Mouse (Mus musculus): ENCODE results near the gene Tomm22. TPM values are rescaled to one million over a fixed set of nuclear protein-coding genes. Genes with fewer than 3 reads are reported as not detected.
A peak's percentile ranks its signal among the peaks of the same experiment; 100 is the strongest.
"Not testable (repeated sequence)": the region's sequence is repeated elsewhere in the genome, so short reads cannot be mapped to it uniquely, and the experiment has no call there.

The Tomm22 gene
- polyA plus RNA-seq, 1 experiment, result 120 TPM

GRCm38 (mm10) chr15:79658531-79659375 lies 11.9 kb upstream of the Tomm22 start, which contains the start of the genes Fam227a and Cby1:
Fam227a (minus strand) TSS chr15:79658956.
Cby1 (plus strand) TSS chr15:79659199.
- Histone ChIP-seq H3K9me3 (peaks cover 7% of the 10 kb centered on the region; the same call in 1 of the 2 replicates), H3K4me3 (replicated peaks) (peak within 1 kb of the TSS; percentile 97), H3K4me1 (peaks cover 48% of the 10 kb centered on the region), H3K36me3 (replicated peaks; ENCODE audit: low read length) (peaks cover 38% of the 10 kb centered on the region), H3K27me3 (replicated peaks) (no peaks in the 10 kb centered on the region)
- TF ChIP-seq GATA1 (IDR thresholded peaks at IDR 0.05; ENCODE audit: borderline replicate concordance, low read length), result no peak
- no peak for TF ChIP-seq FLI1 (IDR thresholded peaks at IDR 0.05; ENCODE audit: low read length)

GRCm38 (mm10) chr15:79661852-79662251 lies 8.8 kb upstream of the Tomm22 start:
- peaks cover 46% of the 10 kb centered on the region for H3K4me1 ChIP-seq
- H3K27me3 ChIP-seq (replicated peaks), result no peaks in the 10 kb centered on the region
- H3K36me3 ChIP-seq (replicated peaks; ENCODE audit: low read length), result peaks cover 53% of the 10 kb centered on the region
- H3K9me3 ChIP-seq, result peaks cover 7% of the 10 kb centered on the region; the same call in 1 of the 2 replicates
- TF ChIP-seq FLI1 (IDR thresholded peaks at IDR 0.05; ENCODE audit: low read length), result no peak
- TF ChIP-seq GATA1 (IDR thresholded peaks at IDR 0.05; ENCODE audit: borderline replicate concordance, low read length), result no peak
- H3K4me3 ChIP-seq (replicated peaks), result no peak overlapping the region

DNA sequence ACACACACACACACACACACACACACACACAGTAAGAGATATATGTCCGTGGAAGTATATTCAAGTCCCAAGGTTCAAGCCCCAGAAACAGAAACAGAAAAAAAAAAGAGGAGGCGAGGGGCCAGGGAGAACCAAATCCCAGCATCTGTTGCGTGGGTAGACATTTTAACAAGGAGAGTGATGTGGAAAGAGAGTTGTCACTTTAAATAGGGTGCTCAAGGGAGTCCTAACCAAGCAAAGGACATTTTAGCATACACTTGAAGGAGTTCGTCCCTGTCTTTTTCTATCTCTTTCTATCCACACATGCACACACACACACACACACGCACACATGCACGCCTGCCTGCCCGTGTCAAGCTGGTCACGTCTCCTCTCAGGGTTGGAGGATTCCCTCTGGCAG lies 6.0 kb upstream of the Tomm22 start:
- H3K36me3 ChIP-seq (replicated peaks; ENCODE audit: low read length), result peaks cover 71% of the 10 kb centered on the region
- H3K4me3 ChIP-seq (replicated peaks), result no peak overlapping the region
- TF ChIP-seq FLI1 (IDR thresholded peaks at IDR 0.05; ENCODE audit: low read length) (no peak), GATA1 (IDR thresholded peaks at IDR 0.05; ENCODE audit: borderline replicate concordance, low read length) (no peak)
- peaks cover 51% of the 10 kb centered on the region for H3K4me1 ChIP-seq
- peaks cover 7% of the 10 kb centered on the region; the same call in 1 of the 2 replicates for H3K9me3 ChIP-seq
- H3K27me3 ChIP-seq (replicated peaks), result no peaks in the 10 kb centered on the region

DNA sequence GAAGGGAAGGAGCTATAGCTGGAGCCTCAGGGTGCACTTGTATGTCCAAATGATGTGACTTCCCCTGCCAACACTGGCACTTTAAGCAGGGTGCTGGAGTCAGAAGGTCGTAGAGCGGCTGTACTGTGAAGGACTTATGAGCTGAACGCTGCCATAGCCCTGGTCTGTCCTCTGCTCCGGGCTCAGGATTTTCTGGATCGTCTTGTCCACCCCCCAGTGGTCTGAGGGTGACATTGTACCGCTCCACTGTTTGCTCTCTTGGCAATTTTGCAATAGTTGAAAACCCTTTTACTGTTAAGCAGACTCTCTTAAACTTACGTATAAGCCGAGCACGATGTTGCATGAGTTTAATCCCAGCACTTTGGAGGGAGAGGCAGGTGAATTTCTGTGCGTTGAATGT lies 1.5 kb upstream of the Tomm22 start:
- peaks cover 54% of the 10 kb centered on the region for H3K4me1 ChIP-seq
- no peak for TF ChIP-seq GATA1 (IDR thresholded peaks at IDR 0.05; ENCODE audit: borderline replicate concordance, low read length)
- TF ChIP-seq FLI1 (IDR thresholded peaks at IDR 0.05; ENCODE audit: low read length), result no peak
- H3K9me3 ChIP-seq, result no peaks in the 10 kb centered on the region
- no peak overlapping the region for H3K4me3 ChIP-seq (replicated peaks)
- peaks cover 57% of the 10 kb centered on the region for H3K36me3 ChIP-seq (replicated peaks; ENCODE audit: low read length)
- no peaks in the 10 kb centered on the region for H3K27me3 ChIP-seq (replicated peaks)

- Histone ChIP-seq H3K36me3 (replicated peaks; ENCODE audit: low read length) (peaks cover 61% of the 10 kb centered on the region), H3K4me1 (peaks cover 37% of the 10 kb centered on the region), H3K4me3 (replicated peaks) (peak overlapping the region; percentile 94), H3K9me3 (no peaks in the 10 kb centered on the region), H3K27me3 (replicated peaks) (no peaks in the 10 kb centered on the region)
- no peak for TF ChIP-seq FLI1 (IDR thresholded peaks at IDR 0.05; ENCODE audit: low read length)
- TF ChIP-seq GATA1 (IDR thresholded peaks at IDR 0.05; ENCODE audit: borderline replicate concordance, low read length), result no peak
Observed at GRCm38 (mm10) chr15:79670972-79671299, 275 bp downstream of the Tomm22 start.

GRCm38 (mm10) chr15:79671828-79672348 lies 1.2 kb downstream of the Tomm22 start:
- Histone ChIP-seq H3K4me1 (peaks cover 27% of the 10 kb centered on the region), H3K4me3 (replicated peaks) (peak overlapping the region; percentile 93), H3K36me3 (replicated peaks; ENCODE audit: low read length) (peaks cover 61% of the 10 kb centered on the region)
- not testable (repeated sequence) for H3K27me3 ChIP-seq (replicated peaks); H3K9me3 ChIP-seq

DNA sequence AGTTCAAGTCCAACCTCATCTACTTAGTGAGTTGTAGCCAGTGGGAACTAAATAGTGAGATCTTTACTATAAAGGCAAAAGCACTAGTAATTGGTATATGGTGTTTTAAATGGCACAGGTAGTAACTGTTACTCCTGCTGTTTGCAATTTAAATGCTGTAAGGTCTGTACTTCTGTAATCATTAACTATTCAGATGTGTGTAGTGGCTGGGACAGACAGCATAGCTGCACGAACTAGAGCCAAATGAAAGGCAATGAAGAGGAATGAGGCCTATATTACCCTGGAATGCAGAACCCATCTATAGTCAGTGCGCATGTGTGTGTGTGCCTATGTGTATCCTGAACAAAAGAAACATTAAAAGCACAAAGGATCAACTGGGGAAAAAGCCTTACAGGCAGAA lies 7.3 kb downstream of the Tomm22 start:
- H3K4me3 ChIP-seq (replicated peaks), result no peak overlapping the region
- no peaks in the 10 kb centered on the region for H3K9me3 ChIP-seq
- H3K27me3 ChIP-seq (replicated peaks), result no peaks in the 10 kb centered on the region
- TF ChIP-seq GATA1 (IDR thresholded peaks at IDR 0.05; ENCODE audit: borderline replicate concordance, low read length) (no peak), FLI1 (IDR thresholded peaks at IDR 0.05; ENCODE audit: low read length) (no peak)
- peaks cover 72% of the 10 kb centered on the region for H3K36me3 ChIP-seq (replicated peaks; ENCODE audit: low read length)
- H3K4me1 ChIP-seq, result peaks cover 30% of the 10 kb centered on the region

- Histone ChIP-seq H3K9me3 (no peaks in the 10 kb centered on the region), H3K4me3 (replicated peaks) (no peak overlapping the region), H3K27me3 (replicated peaks) (no peaks in the 10 kb centered on the region), H3K4me1 (peaks cover 68% of the 10 kb centered on the region), H3K36me3 (replicated peaks; ENCODE audit: low read length) (peaks cover 38% of the 10 kb centered on the region)
- TF ChIP-seq FLI1 (IDR thresholded peaks at IDR 0.05; ENCODE audit: low read length), result no peak
- TF ChIP-seq GATA1 (IDR thresholded peaks at IDR 0.05; ENCODE audit: borderline replicate concordance, low read length), result no peak
Observed at GRCm38 (mm10) chr15:79681973-79682372, 11.3 kb downstream of the Tomm22 start.

- Histone ChIP-seq H3K9me3 (no peaks in the 10 kb centered on the region), H3K27me3 (replicated peaks) (no peaks in the 10 kb centered on the region), H3K4me3 (replicated peaks) (peak overlapping the region; percentile 80), H3K4me1 (peaks cover 68% of the 10 kb centered on the region), H3K36me3 (replicated peaks; ENCODE audit: low read length) (peaks cover 26% of the 10 kb centered on the region)
- TF ChIP-seq FLI1 (IDR thresholded peaks at IDR 0.05; ENCODE audit: low read length) (no peak), GATA1 (IDR thresholded peaks at IDR 0.05; ENCODE audit: borderline replicate concordance, low read length) (no peak)
Observed at GRCm38 (mm10) chr15:79683146-79683545, 12.5 kb downstream of the Tomm22 start.

DNA sequence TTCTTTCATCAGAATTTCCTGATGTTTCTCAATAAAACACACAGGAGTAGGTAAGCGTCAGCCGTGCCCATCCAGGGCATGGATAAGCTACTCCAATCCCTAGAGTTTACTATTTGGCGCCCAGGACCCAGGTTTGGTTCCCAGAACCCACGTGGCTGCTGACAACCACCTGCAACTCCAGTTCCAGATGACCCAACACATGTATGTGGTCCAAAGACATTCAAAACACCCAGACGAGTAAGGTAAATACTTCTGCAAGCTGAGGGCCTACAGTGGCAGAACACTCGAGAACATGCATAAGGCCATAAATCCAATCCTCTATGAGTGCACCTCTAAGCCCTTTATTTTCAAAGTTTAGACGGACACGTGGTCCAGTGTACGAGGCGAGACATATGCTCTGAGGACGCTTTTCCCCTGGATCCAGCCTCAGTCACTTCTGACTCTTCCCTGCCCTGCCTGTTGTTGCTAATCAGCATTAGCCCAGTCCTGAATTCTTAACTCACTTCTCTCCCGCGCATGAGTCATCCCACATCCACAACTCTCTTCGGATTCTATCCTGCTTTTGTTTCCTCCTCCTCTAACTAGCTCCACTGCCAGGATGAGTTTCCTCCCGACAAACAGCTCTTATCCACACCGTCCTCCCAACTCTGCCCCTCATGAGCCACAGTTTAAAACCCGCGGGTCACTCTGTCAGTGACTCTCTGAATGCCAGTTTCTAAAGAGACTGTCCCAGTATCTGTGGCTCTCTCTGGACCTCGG lies 13.2 kb downstream of the Tomm22 start:
- Histone ChIP-seq H3K36me3 (replicated peaks; ENCODE audit: low read length) (peaks cover 21% of the 10 kb centered on the region), H3K27me3 (replicated peaks) (no peaks in the 10 kb centered on the region), H3K9me3 (no peaks in the 10 kb centered on the region), H3K4me3 (replicated peaks) (peak overlapping the region; percentile 84), H3K4me1 (peaks cover 74% of the 10 kb centered on the region)
- no peak for TF ChIP-seq GATA1 (IDR thresholded peaks at IDR 0.05; ENCODE audit: borderline replicate concordance, low read length)

Measured in megakaryocyte, embryonic 14.5 days (primary cell).